Mouse (Mus musculus) CH12F3 (cell line): Measurements from ENCODE around the gene Chaf1a.

ENCODE experiments used
- in situ Hi-C: fragments of 300-500 bp; cut with MboI; formaldehyde crosslinking; loops from 2 replicates; pipeline ENCODE4 v1.14.3; 2020; ENCODE audit warnings: low sequenced_read_pairs

Gene Chaf1a

GRCm38 (mm10) chr17:56040030-56040856, at the start of gene Chaf1a:
Gene Chaf1a (plus strand): TSS chr17:56040439.
- in situ Hi-C loops = no loop called here

GRCm38 (mm10) chr17:55996007-55996406, 44.2 kb upstream of the Chaf1a start:
- in situ Hi-C loops = no loop called here

DNA sequence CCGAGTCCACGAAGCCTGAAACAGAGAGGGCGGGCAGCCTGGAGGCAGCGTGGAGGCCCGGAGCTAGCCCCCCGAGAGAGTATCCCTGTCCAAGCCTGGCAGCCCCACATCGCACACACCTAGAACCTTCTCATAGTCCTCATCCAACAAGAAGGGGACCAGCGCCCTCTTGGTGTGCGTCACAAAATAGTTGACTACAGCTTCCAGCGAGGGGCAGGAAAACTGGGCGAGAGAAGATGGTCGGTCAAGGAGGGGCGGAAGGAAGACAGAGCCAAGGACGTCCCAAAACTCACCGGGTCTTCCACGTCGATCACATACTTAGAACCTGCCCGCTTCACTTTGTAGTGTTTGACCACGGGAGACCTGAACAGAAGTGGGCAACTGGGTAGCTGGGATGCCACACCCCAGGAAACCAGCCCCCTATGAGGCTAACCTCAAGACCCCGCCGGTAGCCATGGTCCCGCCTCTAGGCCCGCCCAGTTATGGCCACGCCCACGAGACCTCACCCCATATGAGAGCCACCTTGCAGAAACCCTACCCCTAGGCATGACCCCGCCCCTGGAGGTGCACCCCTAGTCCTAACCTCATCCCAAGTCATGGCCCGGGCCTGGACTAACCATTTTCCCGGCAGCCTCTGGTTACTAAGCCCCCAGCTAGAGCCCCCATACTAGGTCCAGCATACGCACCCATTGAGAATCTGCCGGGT, 40.3 kb upstream of the Chaf1a start:
- in situ Hi-C loops = no loop called here

DNA sequence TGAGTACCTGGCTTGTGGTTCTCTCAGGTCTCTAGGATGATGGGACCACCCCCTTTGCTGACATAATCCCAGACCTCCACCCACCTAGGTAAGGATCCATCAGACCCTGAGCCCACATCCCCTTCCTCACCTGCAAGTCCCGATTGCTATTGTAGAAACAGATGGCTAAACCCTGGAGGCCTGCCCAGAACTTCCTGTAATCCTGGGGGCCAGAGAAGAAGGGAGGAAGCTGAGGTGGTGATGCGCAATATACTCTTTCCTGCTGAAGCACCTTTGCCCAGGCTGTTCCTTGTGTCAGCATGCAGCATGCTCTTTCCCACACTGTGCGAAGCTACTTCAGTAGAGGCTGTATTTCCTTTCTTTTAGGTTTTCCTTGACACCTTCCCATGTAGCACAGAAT, 37.2 kb upstream of the Chaf1a start:
- in situ Hi-C loops = no loop called here

DNA sequence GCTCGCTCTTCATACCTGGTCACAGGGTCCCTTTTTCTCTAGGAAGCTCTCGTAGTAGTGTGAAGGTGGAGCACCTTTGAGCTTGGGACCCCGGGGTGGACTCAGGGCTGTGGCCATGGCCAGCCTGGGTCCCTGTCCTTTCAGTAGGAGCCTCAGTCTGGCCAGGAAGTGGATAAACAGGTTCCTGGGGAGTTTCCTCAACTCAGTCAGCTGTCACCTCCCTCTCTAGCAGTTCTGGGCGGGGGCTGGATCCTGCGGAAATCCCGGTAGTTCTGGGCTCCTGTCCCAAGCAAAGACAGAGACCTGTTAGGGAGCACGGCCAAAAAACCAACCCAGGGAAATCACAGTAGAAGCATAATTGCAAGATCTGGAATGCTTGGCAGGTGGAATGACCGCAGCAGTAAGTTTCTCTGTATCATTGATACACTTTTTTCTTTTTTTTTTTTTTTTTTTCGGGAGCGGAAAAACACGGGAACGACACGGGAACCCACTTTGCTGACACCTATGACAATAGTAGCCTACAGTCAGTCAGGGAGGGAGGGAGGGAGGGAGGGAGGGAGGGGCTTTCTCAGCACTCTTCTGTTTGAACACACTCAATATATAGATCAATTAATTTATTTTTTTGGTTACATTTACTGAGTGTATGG, 34.7 kb upstream of the Chaf1a start, which contains the start of the genes Stap2 and Mpnd:
Gene Stap2 (minus strand): TSS at position 170 of the 647 bp plus-strand sequence.
Gene Mpnd (plus strand): TSS at position 297 of the 647 bp plus-strand sequence.
- in situ Hi-C loops = no loop called here

DNA sequence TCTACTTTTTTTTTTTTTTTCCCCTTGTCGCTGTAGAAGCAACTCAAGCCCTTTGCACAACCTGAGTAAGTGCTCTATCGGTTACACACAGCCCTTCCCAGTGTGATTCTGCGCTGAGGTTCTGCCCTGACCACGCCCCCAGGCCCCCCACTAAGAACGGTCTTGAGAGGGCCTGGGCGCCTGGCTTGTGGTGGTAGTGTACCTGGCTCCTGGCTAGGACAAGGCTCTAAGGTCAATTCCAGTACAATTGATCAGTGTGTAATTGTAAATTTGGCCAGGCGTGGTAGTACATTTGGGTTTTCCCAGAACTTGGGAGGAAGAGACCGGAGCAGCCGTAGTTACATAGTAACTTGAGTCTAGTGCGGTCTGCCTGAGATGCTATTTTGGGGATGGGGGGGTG, 33.3 kb upstream of the Chaf1a start:
- in situ Hi-C loops = no loop called here

GRCm38 (mm10) chr17:56007444-56008355, 32.5 kb upstream of the Chaf1a start:
- in situ Hi-C loops = no loop called here

GRCm38 (mm10) chr17:56008356-56009087, 31.7 kb upstream of the Chaf1a start:
- in situ Hi-C loops = no loop called here

GRCm38 (mm10) chr17:56009088-56009961, 30.9 kb upstream of the Chaf1a start:
- in situ Hi-C loops = no loop called here

GRCm38 (mm10) chr17:56009962-56010240, 30.3 kb upstream of the Chaf1a start:
- in situ Hi-C loops = no loop called here

GRCm38 (mm10) chr17:56010255-56010654, 30.0 kb upstream of the Chaf1a start:
- in situ Hi-C loops = no loop called here

DNA sequence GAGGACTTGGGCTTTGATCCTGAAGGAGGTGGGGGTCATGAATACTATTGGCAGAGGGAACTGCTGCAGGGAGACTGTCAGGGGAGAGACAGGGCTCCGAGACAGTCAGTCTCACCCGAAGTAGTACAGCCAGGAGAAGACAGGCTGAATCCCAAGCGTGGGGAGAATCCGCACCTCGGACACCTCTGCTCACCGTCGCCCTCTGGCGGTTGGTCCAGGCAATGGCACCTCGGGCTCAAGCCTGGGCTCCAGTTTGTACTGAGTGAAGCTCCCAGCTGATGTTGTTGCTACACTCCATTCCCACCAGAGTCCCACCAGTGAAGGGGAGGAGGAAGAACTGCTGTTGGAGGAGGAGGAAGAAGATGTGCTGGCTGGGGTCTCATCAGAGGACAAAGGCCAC, 29.6 kb upstream of the Chaf1a start:
- in situ Hi-C loops = no loop called here

DNA sequence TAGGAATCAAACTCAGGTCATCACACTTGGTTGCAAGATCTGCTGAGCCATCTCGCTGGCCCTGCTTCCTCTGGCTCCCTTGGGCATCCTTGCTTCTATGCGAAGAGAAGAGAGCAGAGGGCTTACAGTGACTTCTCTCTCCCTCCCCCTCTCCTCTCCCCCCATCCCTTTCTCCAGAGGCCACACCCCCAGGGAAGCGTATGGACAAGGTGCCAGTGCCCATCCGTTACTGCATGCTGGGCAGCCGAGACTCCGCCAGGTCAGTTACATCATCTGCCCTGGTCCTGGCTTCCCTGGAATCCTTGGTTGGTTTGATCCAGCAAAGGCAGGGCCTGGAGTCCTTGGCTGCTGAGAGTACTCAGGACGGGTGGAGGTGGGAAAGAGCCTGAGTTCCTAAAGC, 28.8 kb upstream of the Chaf1a start:
- in situ Hi-C loops = no loop called here

DNA sequence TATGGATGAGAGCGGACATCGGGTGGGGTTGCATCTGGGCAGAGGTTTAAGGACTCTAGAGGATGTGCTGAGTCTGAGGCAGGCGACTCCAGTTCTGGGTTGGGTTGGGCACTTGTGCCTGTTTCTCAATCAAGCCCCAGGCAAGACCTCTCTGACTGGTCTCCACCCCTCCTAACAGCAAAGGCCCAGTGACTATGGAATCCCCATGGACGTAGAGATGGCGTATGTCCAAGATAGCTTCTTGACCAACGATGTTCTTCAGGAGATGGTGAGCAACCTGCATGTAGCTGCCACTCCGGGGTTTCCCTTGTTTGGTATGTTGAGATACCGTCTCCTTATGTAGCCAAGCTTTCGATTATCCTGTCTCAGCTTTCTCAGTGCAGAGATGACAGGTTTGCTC, 24.9 kb upstream of the Chaf1a start:
- in situ Hi-C loops = no loop called here

GRCm38 (mm10) chr17:56016382-56016781, 23.9 kb upstream of the Chaf1a start:
- in situ Hi-C loops = no loop called here

DNA sequence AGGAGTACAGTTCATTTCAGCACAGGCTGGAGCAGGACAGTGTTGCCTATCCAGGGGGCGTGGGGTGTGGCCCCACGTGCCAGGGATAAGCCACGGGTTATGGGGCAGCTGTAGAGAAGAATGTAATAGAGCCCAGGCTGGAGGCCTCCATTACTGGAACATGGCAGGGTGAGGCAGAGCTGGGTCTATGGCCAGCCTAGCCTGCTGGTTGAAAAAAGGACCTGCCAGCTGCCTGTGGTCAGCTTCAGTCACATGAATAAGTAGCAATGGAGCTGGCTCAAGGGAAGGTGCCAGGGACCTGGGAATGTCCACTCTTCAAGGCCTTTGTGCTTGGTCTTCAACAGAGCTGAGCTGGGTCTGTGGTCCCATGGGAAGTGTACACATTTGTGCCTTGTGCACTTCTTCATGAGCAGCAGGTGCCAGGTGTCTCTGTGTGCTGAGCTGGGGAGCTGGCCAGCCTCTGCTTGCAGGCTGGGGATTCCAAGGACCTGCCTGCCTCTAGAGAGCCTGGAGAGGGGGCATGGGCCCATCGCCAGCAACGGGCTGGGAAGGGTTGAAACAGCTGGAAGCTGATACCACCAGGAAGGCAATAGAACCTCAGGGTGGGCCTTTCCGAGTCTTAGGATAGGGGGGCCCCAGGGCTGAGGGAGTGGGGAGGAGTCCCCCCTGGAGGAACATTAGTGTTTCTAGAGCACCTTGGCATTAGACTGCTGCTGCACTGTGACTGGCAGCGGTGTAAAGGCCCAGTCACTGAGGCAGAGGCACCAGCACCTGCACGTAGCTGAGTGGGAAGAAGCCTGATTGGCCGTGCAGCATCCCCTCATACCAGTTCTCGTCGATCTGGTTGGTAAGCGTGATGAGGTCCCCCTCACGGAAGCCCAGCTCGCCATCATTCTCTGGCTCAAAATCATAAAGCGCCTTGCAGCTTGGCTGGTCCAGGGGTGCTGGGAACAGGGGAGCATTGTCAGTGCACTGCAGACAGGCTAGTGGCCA, 23.1 kb upstream of the Chaf1a start:
- in situ Hi-C loops = no loop called here

DNA sequence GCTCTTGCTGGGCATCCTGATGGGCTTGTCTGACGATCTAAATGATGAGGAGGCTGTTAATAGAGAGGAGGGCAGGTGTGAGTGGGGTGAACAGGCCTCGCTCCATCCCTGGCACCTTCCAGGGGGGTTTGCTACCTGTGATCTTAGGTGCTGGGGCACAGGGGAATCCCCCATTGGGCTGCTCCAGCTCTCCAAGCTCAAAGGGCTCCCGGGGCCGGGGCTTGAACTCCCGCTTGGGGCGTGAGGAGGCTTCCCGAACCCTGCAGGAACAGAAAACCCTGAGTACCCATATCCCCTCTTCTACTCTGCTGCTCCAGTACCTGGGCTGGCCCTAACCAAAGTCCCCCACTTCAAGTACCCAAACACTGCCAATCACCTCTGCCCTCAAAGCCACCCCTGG, 22.4 kb upstream of the Chaf1a start:
- in situ Hi-C loops = no loop called here
